Comparison of ENCODE assay signal across 16 mouse cellular contexts in genomic region chr15:56531529-56531928, GRCm38 (mm10).
"Had no signal": no experiment of that assay in that cellular context is flagged by ENCODE, and none has a peak within 500 bp of the region (broad histone marks: within the 10 kb centered on the region; RNA-seq: fewer than 3 reads in every experiment).

No protein-coding gene starts in this region.

- H3K36me3 ChIP-seq: midbrain, embryonic 13.5 days; midbrain, embryonic 15.5 days; neural tube, embryonic 12.5 days had no signal

- H3K27ac ChIP-seq: midbrain, embryonic 13.5 days; midbrain, embryonic 15.5 days; neural tube, embryonic 12.5 days had no signal

- H3K4me3 ChIP-seq: midbrain, embryonic 13.5 days; midbrain, embryonic 15.5 days; neural tube, embryonic 12.5 days had no signal

- H3K4me2 ChIP-seq: lung, embryonic 14.5 days; midbrain, embryonic 11.5 days; midbrain, embryonic 13.5 days; midbrain, embryonic 15.5 days; neural tube, embryonic 12.5 days had no signal

- H3K9me3 ChIP-seq: midbrain, embryonic 13.5 days; midbrain, embryonic 15.5 days; neural tube, embryonic 12.5 days had no signal

- DNase-seq: lung, adult 18-20 months; lung, postnatal 10 days; lung, postnatal 4 days; retina, postnatal 1 day; right cerebral cortex, adult 18-20 months; right cerebral cortex, postnatal 25 days; right cerebral cortex, postnatal 4 days; spleen, adult 18-20 months; thymus, adult 18-20 months; thymus, postnatal 14 days; thymus, postnatal 36 days had no signal

- H3K27me3 ChIP-seq: midbrain, embryonic 13.5 days; midbrain, embryonic 15.5 days; neural tube, embryonic 12.5 days had no signal

- H3K9ac ChIP-seq: lung, embryonic 14.5 days; midbrain, embryonic 13.5 days; midbrain, embryonic 15.5 days; neural tube, embryonic 12.5 days had no signal

- ATAC-seq: midbrain, embryonic 13.5 days; midbrain, embryonic 15.5 days had no signal

- H3K4me1 ChIP-seq: midbrain, embryonic 13.5 days; midbrain, embryonic 15.5 days; neural tube, embryonic 12.5 days had no signal
